Mouse (Mus musculus): ENCODE results near the gene Fbxl13. TPM values are rescaled to one million over a fixed set of nuclear protein-coding genes. Genes with fewer than 3 reads are reported as not detected.

Fbxl13 gene
- total and polyA plus RNA-seq, 3 experiments, result 0.14 to 0.30 (median 0.19) TPM

DNA sequence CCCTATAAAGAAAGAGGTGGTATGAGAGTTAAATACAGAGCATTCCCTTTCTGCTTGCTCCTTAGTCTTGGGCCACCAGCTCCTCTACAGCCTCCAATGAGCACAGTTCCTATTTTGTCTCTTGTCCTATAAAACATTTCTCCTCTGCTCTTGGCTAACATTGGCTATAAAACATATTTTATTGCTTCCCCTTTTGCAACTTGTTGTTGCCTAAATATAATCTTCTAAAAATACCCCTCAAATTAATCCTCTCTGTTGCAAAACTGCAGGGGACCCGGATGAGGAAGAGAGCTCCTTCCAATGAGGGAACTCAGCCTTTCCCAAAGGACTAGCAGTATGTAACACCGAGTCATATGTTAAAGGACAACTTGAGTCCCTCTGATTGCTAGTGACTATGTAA, 81.5 kb downstream of the Fbxl13 start:
- Histone ChIP-seq H3K9me3 (replicated peaks; ENCODE audit: low read length) (no peaks in the 10 kb centered on the region), H3K27me3 (replicated peaks) (no peaks in the 10 kb centered on the region), H3K4me2 (ENCODE audit: insufficient read depth, low read depth, poor library complexity, severe bottlenecking) (no peak overlapping the region), H3K79me2 (replicated peaks; ENCODE audit: control insufficient read depth, extremely low read depth, insufficient read depth, poor library complexity, severe bottlenecking) (no peaks in the 10 kb centered on the region), H3K27ac (ENCODE audit: insufficient read depth, low read depth) (no peak overlapping the region), H3K4me1 (ENCODE audit: control insufficient read depth in 1 of 2, insufficient read depth in 2 of 2) (peaks cover 0 to 11% of the 10 kb centered on the region in 2 experiments; a peak in 2 of 4 replicates), H3K36me3 (replicated peaks in 1 of 2; ENCODE audit: control insufficient read depth in 1 of 2, insufficient read depth in 1 of 2, low read length in 1 of 2) (no peaks in the 10 kb centered on the region), H3K4me3 (replicated peaks in 1 of 3; ENCODE audit: low read depth in 2 of 3, low read length in 2 of 3, poor library complexity in 1 of 3) (no peak overlapping the region), H3K9ac (ENCODE audit: insufficient read depth, low read depth) (no peak overlapping the region)
- dilution Hi-C loops (cut with MboI; ENCODE audit: extremely low pct_ligation_motif_present, extremely low pct_unique_long_range_greater_than_20kb, low sequenced_read_pairs), result no loop called here
- in situ Hi-C loops (cut with MboI; ENCODE audit: low pct_ligation_motif_present, low pct_unique_long_range_greater_than_20kb, low sequenced_read_pairs), result no loop called here
- TF ChIP-seq BHLHE40 (IDR thresholded peaks at IDR 0.05; ENCODE audit: low read depth, low read length), result no peak
- TF ChIP-seq ZC3H11A (IDR thresholded peaks at IDR 0.05; ENCODE audit: low read depth, low read length), result no peak
- no peak for TF ChIP-seq CHD2 (IDR thresholded peaks at IDR 0.05; ENCODE audit: low read length)
- no peak for TF ChIP-seq IRF4 (IDR thresholded peaks at IDR 0.05; ENCODE audit: low read depth, low read length)
- TF ChIP-seq SMC3 (IDR thresholded peaks at IDR 0.05; ENCODE audit: low read depth, low read length), result no peak
- no peak for TF ChIP-seq UBTF (IDR thresholded peaks at IDR 0.05; ENCODE audit: low read depth, low read length)
- DNase-seq (ENCODE audit: extremely low read depth), result no peak

DNA sequence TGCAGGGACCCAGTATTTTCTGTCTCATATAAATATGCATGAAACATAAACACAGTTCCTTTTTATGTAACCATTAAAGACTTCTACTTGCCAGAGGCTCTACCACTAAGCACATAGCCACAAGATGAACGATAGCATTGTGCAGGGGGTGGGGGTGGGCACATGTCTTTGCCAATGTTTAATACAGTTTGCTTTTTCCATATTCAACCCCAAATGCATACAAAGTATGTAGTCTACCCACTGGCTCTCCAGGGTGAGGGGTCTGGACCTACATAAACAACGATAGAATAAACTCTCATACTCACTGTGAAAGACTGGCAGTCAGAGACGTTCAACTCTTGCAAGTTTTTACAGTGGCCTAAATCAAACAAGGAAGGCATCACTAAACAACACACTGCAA, 88.9 kb downstream of the Fbxl13 start:
- no peaks in the 10 kb centered on the region for H3K4me1 ChIP-seq (ENCODE audit: control insufficient read depth in 1 of 2, insufficient read depth in 2 of 2)
- dilution Hi-C loops (cut with MboI; ENCODE audit: extremely low pct_ligation_motif_present, extremely low pct_unique_long_range_greater_than_20kb, low sequenced_read_pairs), result no loop called here
- in situ Hi-C loops (cut with MboI; ENCODE audit: low pct_ligation_motif_present, low pct_unique_long_range_greater_than_20kb, low sequenced_read_pairs), result no loop called here
- H3K27me3 ChIP-seq (replicated peaks), result no peaks in the 10 kb centered on the region
- no peak overlapping the region for H3K4me2 ChIP-seq (ENCODE audit: insufficient read depth, low read depth, poor library complexity, severe bottlenecking)
- DNase-seq (ENCODE audit: extremely low read depth), result no peak
- no peak overlapping the region for H3K9ac ChIP-seq (ENCODE audit: insufficient read depth, low read depth)
- no peaks in the 10 kb centered on the region for H3K79me2 ChIP-seq (replicated peaks; ENCODE audit: control insufficient read depth, extremely low read depth, insufficient read depth, poor library complexity, severe bottlenecking)
- H3K36me3 ChIP-seq (replicated peaks in 1 of 2; ENCODE audit: control insufficient read depth in 1 of 2, insufficient read depth in 1 of 2, low read length in 1 of 2), result no peaks in the 10 kb centered on the region
- H3K9me3 ChIP-seq (replicated peaks; ENCODE audit: low read length), result no peaks in the 10 kb centered on the region
- no peak for TF ChIP-seq ZC3H11A (IDR thresholded peaks at IDR 0.05; ENCODE audit: low read depth, low read length)
- TF ChIP-seq BHLHE40 (IDR thresholded peaks at IDR 0.05; ENCODE audit: low read depth, low read length), result no peak
- TF ChIP-seq CHD1 (IDR thresholded peaks at IDR 0.05; ENCODE audit: low read depth, low read length), result no peak
- no peak for TF ChIP-seq PAX5 (IDR thresholded peaks at IDR 0.05; ENCODE audit: low read length)
- no peak for TF ChIP-seq RAD21 (IDR thresholded peaks at IDR 0.05; ENCODE audit: low read depth, low read length)
- no peak for TF ChIP-seq ETS1 (conservative IDR thresholded peaks at IDR 0.05; ENCODE audit: low read depth, low read length)
- no peak for TF ChIP-seq IRF4 (IDR thresholded peaks at IDR 0.05; ENCODE audit: low read depth, low read length)
- no peak for TF ChIP-seq MEF2A (IDR thresholded peaks at IDR 0.05; ENCODE audit: borderline replicate concordance, low read depth, low read length)
- no peak for TF ChIP-seq ELF1 (IDR thresholded peaks at IDR 0.05; ENCODE audit: low read depth, low read length)
- TF ChIP-seq POLR2AphosphoS2 (IDR thresholded peaks at IDR 0.05; ENCODE audit: low read depth, low read length), result no peak
- TF ChIP-seq RCOR1 (conservative IDR thresholded peaks at IDR 0.05; ENCODE audit: low read depth, low read length), result no peak
- TF ChIP-seq E2F4 (IDR thresholded peaks at IDR 0.05; ENCODE audit: insufficient replicate concordance, low read depth, low read length), result no peak
- TF ChIP-seq MYC (IDR thresholded peaks at IDR 0.05; ENCODE audit: low read depth, low read length), result no peak
- TF ChIP-seq MXI1 (IDR thresholded peaks at IDR 0.05; ENCODE audit: low read depth, low read length), result no peak
- no peak overlapping the region for H3K4me3 ChIP-seq (replicated peaks in 1 of 3; ENCODE audit: low read depth in 2 of 3, low read length in 2 of 3, poor library complexity in 1 of 3)
- no peak overlapping the region for H3K27ac ChIP-seq (ENCODE audit: insufficient read depth, low read depth)

All from CH12.LX (cell line).